Mouse (Mus musculus): ENCODE measurements at regions not wholly inside any gene's neighbourhood (a gene's known extent, or its start where the extent isn't known, plus 50 kb on each side); places are given as distances from the start of the nearest gene placed in this dataset.
A peak's percentile ranks its signal among the peaks of the same experiment; 100 is the strongest.
"Not testable (repeated sequence)": the region's sequence is repeated elsewhere in the genome, so short reads cannot be mapped to it uniquely, and the experiment has no call there.

GRCm38 (mm10) chr2:15273446-15273845, 218.6 kb upstream of the Nsun6 start:
- TF ChIP-seq CTCF (IDR thresholded peaks at IDR 0.05; ENCODE audit: low read depth) = no peak
- TF ChIP-seq EP300 (IDR thresholded peaks at IDR 0.05; ENCODE audit: low read depth) = no peak
- H3K9ac ChIP-seq (replicated peaks) = no peak overlapping the region
- H3K27ac ChIP-seq = no peak overlapping the region
- no peaks in the 10 kb centered on the region for H3K27me3 ChIP-seq (ENCODE audit: control insufficient read depth, insufficient read depth, low read length)
- no peaks in the 10 kb centered on the region for H3K4me1 ChIP-seq (replicated peaks; ENCODE audit: control insufficient read depth in 2 of 2, insufficient read depth in 2 of 2, low read length in 1 of 2)
- WGBS (ENCODE audit: insufficient replicate concordance) = 68% methylated on average over 3 of the region's 3 CpGs
- no peaks in the 10 kb centered on the region for H3K9me3 ChIP-seq (ENCODE audit: control insufficient read depth, low read length)
- H3K4me3 ChIP-seq (ENCODE audit: insufficient read depth in 1 of 2, low read depth in 2 of 2, low read length in 2 of 2) = no peak overlapping the region
- no peaks in the 10 kb centered on the region for H3K36me3 ChIP-seq (replicated peaks; ENCODE audit: control insufficient read depth, insufficient read depth, low read depth)
- no peak overlapping the region for H3K4me2 ChIP-seq (ENCODE audit: low read depth)
- ATAC-seq (ENCODE audit: insufficient read depth) = no peak
- DNase-seq (ENCODE audit: low read depth in 3 of 3, low spot score in 3 of 3) = no peak

- no peak for ATAC-seq (ENCODE audit: insufficient read depth)
- 18% methylated on average over 4 of the region's 4 CpGs for WGBS (ENCODE audit: insufficient replicate concordance)
- DNase-seq (ENCODE audit: low read depth in 3 of 3, low spot score in 3 of 3) = no peak
- no peak overlapping the region for H3K9ac ChIP-seq (replicated peaks)
- no peak overlapping the region for H3K27ac ChIP-seq
- no peaks in the 10 kb centered on the region for H3K4me1 ChIP-seq (replicated peaks; ENCODE audit: control insufficient read depth in 2 of 2, insufficient read depth in 2 of 2, low read length in 1 of 2)
- no peaks in the 10 kb centered on the region for H3K36me3 ChIP-seq (replicated peaks; ENCODE audit: control insufficient read depth, insufficient read depth, low read depth)
- H3K4me3 ChIP-seq (ENCODE audit: insufficient read depth in 1 of 2, low read depth in 2 of 2, low read length in 2 of 2) = no peak overlapping the region
- no peak overlapping the region for H3K4me2 ChIP-seq (ENCODE audit: low read depth)
- H3K9me3 ChIP-seq (ENCODE audit: control insufficient read depth, low read length) = no peaks in the 10 kb centered on the region
- H3K27me3 ChIP-seq (ENCODE audit: control insufficient read depth, insufficient read depth, low read length) = no peaks in the 10 kb centered on the region
- TF ChIP-seq CTCF (IDR thresholded peaks at IDR 0.05; ENCODE audit: low read depth) (peak; percentile 26; the same call in 1 of the 2 replicates), EP300 (IDR thresholded peaks at IDR 0.05; ENCODE audit: low read depth) (no peak)
Measured at GRCm38 (mm10) chr2:15260486-15261165, 205.8 kb upstream of the Nsun6 start.

GRCm38 (mm10) chr2:15242276-15242675, 187.4 kb upstream of the Nsun6 start:
- not testable (repeated sequence) for DNase-seq (ENCODE audit: low read depth in 3 of 3, low spot score in 3 of 3); H3K4me2 ChIP-seq (ENCODE audit: low read depth); H3K9me3 ChIP-seq (ENCODE audit: control insufficient read depth, low read length); ATAC-seq (ENCODE audit: insufficient read depth); H3K27me3 ChIP-seq (ENCODE audit: control insufficient read depth, insufficient read depth, low read length); H3K4me3 ChIP-seq (ENCODE audit: insufficient read depth in 1 of 2, low read depth in 2 of 2, low read length in 2 of 2); H3K9ac ChIP-seq (replicated peaks); H3K4me1 ChIP-seq (replicated peaks; ENCODE audit: control insufficient read depth in 2 of 2, insufficient read depth in 2 of 2, low read length in 1 of 2); H3K27ac ChIP-seq; H3K36me3 ChIP-seq (replicated peaks; ENCODE audit: control insufficient read depth, insufficient read depth, low read depth)
- WGBS (ENCODE audit: insufficient replicate concordance) = 80% methylated on average over 1 of the region's 1 CpGs

GRCm38 (mm10) chr2:15221910-15222309, 167.0 kb upstream of the Nsun6 start:
- Histone ChIP-seq H3K4me3 (ENCODE audit: insufficient read depth in 1 of 2, low read depth in 2 of 2, low read length in 2 of 2) (no peak overlapping the region), H3K4me2 (ENCODE audit: low read depth) (no peak overlapping the region), H3K9me3 (ENCODE audit: control insufficient read depth, low read length) (no peaks in the 10 kb centered on the region), H3K9ac (replicated peaks) (no peak overlapping the region), H3K36me3 (replicated peaks; ENCODE audit: control insufficient read depth, insufficient read depth, low read depth) (no peaks in the 10 kb centered on the region), H3K27me3 (ENCODE audit: control insufficient read depth, insufficient read depth, low read length) (no peaks in the 10 kb centered on the region), H3K27ac (no peak overlapping the region), H3K4me1 (replicated peaks; ENCODE audit: control insufficient read depth in 2 of 2, insufficient read depth in 2 of 2, low read length in 1 of 2) (no peaks in the 10 kb centered on the region)
- no peak for DNase-seq (ENCODE audit: low read depth in 3 of 3, low spot score in 3 of 3)
- no peak for TF ChIP-seq EP300 (IDR thresholded peaks at IDR 0.05; ENCODE audit: low read depth)
- no peak for TF ChIP-seq CTCF (IDR thresholded peaks at IDR 0.05; ENCODE audit: low read depth)
- 35% methylated on average over 4 of the region's 4 CpGs for WGBS (ENCODE audit: insufficient replicate concordance)
- no peak for ATAC-seq (ENCODE audit: insufficient read depth)

GRCm38 (mm10) chr2:15188091-15188490, 133.2 kb upstream of the Nsun6 start:
- no peak for ATAC-seq (ENCODE audit: insufficient read depth)
- H3K36me3 ChIP-seq (replicated peaks; ENCODE audit: control insufficient read depth, insufficient read depth, low read depth) = no peaks in the 10 kb centered on the region
- H3K4me3 ChIP-seq (ENCODE audit: insufficient read depth in 1 of 2, low read depth in 2 of 2, low read length in 2 of 2) = no peak overlapping the region
- 41% methylated on average over 1 of the region's 1 CpGs for WGBS (ENCODE audit: insufficient replicate concordance)
- no peaks in the 10 kb centered on the region for H3K4me1 ChIP-seq (replicated peaks; ENCODE audit: control insufficient read depth in 2 of 2, insufficient read depth in 2 of 2, low read length in 1 of 2)
- H3K4me2 ChIP-seq (ENCODE audit: low read depth) = no peak overlapping the region
- no peaks in the 10 kb centered on the region for H3K27me3 ChIP-seq (ENCODE audit: control insufficient read depth, insufficient read depth, low read length)
- no peak overlapping the region for H3K9ac ChIP-seq (replicated peaks)
- H3K27ac ChIP-seq = no peak overlapping the region
- DNase-seq (ENCODE audit: low read depth in 3 of 3, low spot score in 3 of 3) = no peak
- TF ChIP-seq EP300 (IDR thresholded peaks at IDR 0.05; ENCODE audit: low read depth) (no peak), CTCF (IDR thresholded peaks at IDR 0.05; ENCODE audit: low read depth) (no peak)
- no peaks in the 10 kb centered on the region for H3K9me3 ChIP-seq (ENCODE audit: control insufficient read depth, low read length)
